ENCODE assay signal across 10 mouse cellular contexts in the genomic region with DNA sequence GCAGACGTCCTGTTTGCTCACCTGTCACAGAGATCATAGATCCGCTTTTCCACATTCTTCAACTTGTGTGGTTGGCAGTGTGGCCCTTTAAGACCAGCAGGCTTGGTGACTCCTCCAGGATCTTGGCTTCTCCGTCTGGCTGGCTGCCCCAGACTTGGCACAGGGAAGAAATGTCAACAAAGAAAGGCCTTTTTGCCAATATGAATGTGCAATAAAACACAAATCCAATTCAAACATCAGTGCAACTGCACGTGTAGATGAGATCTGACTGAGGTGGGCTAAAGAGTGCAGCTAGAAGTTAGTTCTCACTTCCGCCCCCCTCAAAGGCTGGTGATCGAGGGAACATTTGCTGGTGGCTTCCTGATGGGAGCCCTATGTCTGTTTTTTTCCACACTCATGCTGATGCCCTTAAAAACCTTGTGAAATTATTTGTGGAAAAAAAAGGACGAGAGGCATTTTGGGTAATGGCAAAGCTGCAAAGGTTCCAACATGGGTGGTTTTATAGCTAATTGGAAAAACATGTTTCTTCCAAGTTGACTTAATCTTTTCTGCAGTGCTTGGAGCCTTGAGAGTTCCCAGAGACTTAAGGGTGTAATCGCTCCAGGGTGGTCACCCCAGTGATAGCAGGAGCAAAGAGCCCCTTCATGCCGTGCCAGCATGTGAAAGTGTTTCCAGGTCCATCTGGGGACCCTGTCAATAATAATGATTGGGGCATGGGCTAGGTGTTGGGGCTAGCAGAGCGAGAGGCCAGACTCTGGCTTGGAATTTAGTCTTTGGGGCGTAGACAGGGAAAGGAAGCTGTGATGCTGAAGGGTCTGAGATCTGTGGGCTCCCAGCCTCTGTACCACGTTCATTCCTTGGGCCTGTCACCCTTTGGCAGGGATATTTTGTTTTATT. TPM values are rescaled to one million over a fixed set of nuclear protein-coding genes. Genes with fewer than 3 reads are reported as not detected.
DNase-seq lines count a peak whose midpoint lies in the region; ATAC-seq and TF ChIP-seq lines count a peak whose summit lies in the region.
"Had no signal": no experiment of that assay in that cellular context is flagged by ENCODE, and none has a peak within 500 bp of the region (broad histone marks: within the 10 kb centered on the region; RNA-seq: fewer than 3 reads in every experiment).

No protein-coding gene starts in this region.

- H3K4me2 ChIP-seq in kidney, embryonic 15.5 days, result no peak overlapping the region
- H3K4me2 ChIP-seq in lung, embryonic 16.5 days (ENCODE audit: low read depth, low read length), result peak overlapping the region; percentile 2; the same call in 1 of the 2 replicates
- no peak overlapping the region for H3K4me2 ChIP-seq in liver, embryonic 11.5 days

- no peak for TF ChIP-seq POLR2A in embryonic fibroblast, embryonic 13.5 days (IDR thresholded peaks at IDR 0.05; ENCODE audit: low read depth, low read length)

- no peak for ATAC-seq in kidney, embryonic 15.5 days (replicated peaks; ENCODE audit: low FRiP score)
- peak; percentile 77 for ATAC-seq in lung, embryonic 16.5 days (ENCODE audit: low read depth)
- no peak for ATAC-seq in liver, embryonic 11.5 days (replicated peaks; ENCODE audit: low FRiP score)

- no peak overlapping the region for H3K4me3 ChIP-seq in embryonic fibroblast, embryonic 13.5 days (ENCODE audit: insufficient read depth, low read length)
- H3K4me3 ChIP-seq in kidney, embryonic 15.5 days (replicated peaks), result no peak overlapping the region
- H3K4me3 ChIP-seq in lung, embryonic 16.5 days (ENCODE audit: low read length), result no peak overlapping the region
- no peak overlapping the region for H3K4me3 ChIP-seq in liver, embryonic 11.5 days (ENCODE audit: low read depth, low read length)
- H3K4me3 ChIP-seq: megakaryocyte, embryonic 14.5 days had no signal

- H3K27ac ChIP-seq in embryonic fibroblast, embryonic 13.5 days (ENCODE audit: insufficient read depth, low read length), result peak overlapping the region; percentile 71
- H3K27ac ChIP-seq in kidney, embryonic 15.5 days, result peak overlapping the region; percentile 1; the same call in 1 of the 2 replicates
- H3K27ac ChIP-seq in lung, embryonic 16.5 days (ENCODE audit: low read length), result peak overlapping the region; percentile 76
- H3K27ac ChIP-seq in liver, embryonic 11.5 days (ENCODE audit: low read depth, low read length), result no peak overlapping the region

- no peaks in the 10 kb centered on the region for H3K36me3 ChIP-seq in kidney, embryonic 15.5 days
- no peaks in the 10 kb centered on the region for H3K36me3 ChIP-seq in lung, embryonic 16.5 days (ENCODE audit: control insufficient read depth, insufficient read depth, low read length)
- no peaks in the 10 kb centered on the region for H3K36me3 ChIP-seq in liver, embryonic 11.5 days (ENCODE audit: control insufficient read depth, insufficient read depth, low read length)

- no peak for TF ChIP-seq CTCF in embryonic fibroblast, embryonic 13.5 days (IDR thresholded peaks at IDR 0.05; ENCODE audit: borderline replicate concordance, insufficient read depth, low read length)

- no peaks in the 10 kb centered on the region for H3K9me3 ChIP-seq in kidney, embryonic 15.5 days (replicated peaks)
- no peaks in the 10 kb centered on the region for H3K9me3 ChIP-seq in lung, embryonic 16.5 days (ENCODE audit: control insufficient read depth, low read length)
- no peaks in the 10 kb centered on the region for H3K9me3 ChIP-seq in liver, embryonic 11.5 days (ENCODE audit: control insufficient read depth, low read length)

- 65% methylated on average over 12 of the region's 12 CpGs for WGBS in kidney, embryonic 15.5 days
- whole genome bisulfite sequencing in lung, embryonic 16.5 days, result 33% methylated on average over 12 of the region's 12 CpGs
- WGBS in liver, embryonic 11.5 days, result 61% methylated on average over 12 of the region's 12 CpGs

- H3K4me1 ChIP-seq in embryonic fibroblast, embryonic 13.5 days (ENCODE audit: control insufficient read depth, insufficient read depth, low read length), result peaks cover 5% of the 10 kb centered on the region; the same call in 1 of the 2 replicates
- H3K4me1 ChIP-seq in kidney, embryonic 15.5 days, result peaks cover 8% of the 10 kb centered on the region
- H3K4me1 ChIP-seq in lung, embryonic 16.5 days (replicated peaks; ENCODE audit: control insufficient read depth, insufficient read depth, low read length), result peaks cover 36% of the 10 kb centered on the region
- no peaks in the 10 kb centered on the region; the same call in 1 of the 2 replicates for H3K4me1 ChIP-seq in liver, embryonic 11.5 days (replicated peaks; ENCODE audit: control insufficient read depth, insufficient read depth, low read length)

- no peak overlapping the region for H3K9ac ChIP-seq in kidney, embryonic 15.5 days
- H3K9ac ChIP-seq in lung, embryonic 16.5 days (ENCODE audit: low read length), result no peak overlapping the region
- H3K9ac ChIP-seq in liver, embryonic 11.5 days (ENCODE audit: low read depth, low read length), result no peak overlapping the region

- no peaks in the 10 kb centered on the region for H3K27me3 ChIP-seq in kidney, embryonic 15.5 days
- no peaks in the 10 kb centered on the region for H3K27me3 ChIP-seq in lung, embryonic 16.5 days (ENCODE audit: control insufficient read depth, insufficient read depth, low read depth, low read length)
- no peaks in the 10 kb centered on the region for H3K27me3 ChIP-seq in liver, embryonic 11.5 days (replicated peaks; ENCODE audit: control insufficient read depth, insufficient read depth, low read length)

- DNase-seq in frontal cortex, postnatal 14 days (ENCODE audit: low spot score in 2 of 2), result peak; percentile 21 to 25
- no peak for DNase-seq in frontal cortex, postnatal 25 days (ENCODE audit: low spot score in 2 of 2)
- DNase-seq in adrenal gland, adult 8-10 months, result peak; percentile 74
- DNase-seq in spleen, postnatal 36 days (ENCODE audit: low spot score in 2 of 2), result no peak
- no peak for DNase-seq in liver, embryonic 11.5 days (ENCODE audit: low spot score)

RNA-seq across cellular contexts. Expression of a gene that starts 15.4 kb away (rescaled TPM):
- under 1 TPM; 0.43 to 0.74 (median 0.48) TPM for total RNA-seq in adrenal gland, adult 8-10 months (2022)
- 1.1 and 1.9 TPM in 2 replicates for polyA plus RNA-seq in embryonic fibroblast, embryonic 13.5 days (2011; ENCODE audit: insufficient read length, low read depth, missing spikeins)
- polyA plus RNA-seq in kidney, embryonic 15.5 days (2015; fragmentation: Nextera tagmentation; extraction: Ambion mirVana), result 4.1 and 4.2 TPM in 2 replicates
- polyA plus RNA-seq in lung, embryonic 16.5 days (2015; fragmentation: Nextera tagmentation; extraction: Ambion mirVana), result 3.1 and 3.4 TPM in 2 replicates
- polyA plus RNA-seq in liver, embryonic 11.5 days (2014; fragmentation: Nextera tagmentation; extraction: Ambion mirVana), result 3.0 and 3.4 TPM in 2 replicates

RNA-seq across cellular contexts. Expression of a gene that starts 37.5 kb away (rescaled TPM):
- total RNA-seq in adrenal gland, adult 8-10 months (2022), result not detected
- not detected in 2 replicates for polyA plus RNA-seq in embryonic fibroblast, embryonic 13.5 days (2011; ENCODE audit: insufficient read length, low read depth, missing spikeins)
- not detected in 2 replicates for polyA plus RNA-seq in kidney, embryonic 15.5 days (2015; fragmentation: Nextera tagmentation; extraction: Ambion mirVana)
- not detected in 2 replicates for polyA plus RNA-seq in lung, embryonic 16.5 days (2015; fragmentation: Nextera tagmentation; extraction: Ambion mirVana)
- not detected in 2 replicates for polyA plus RNA-seq in liver, embryonic 11.5 days (2014; fragmentation: Nextera tagmentation; extraction: Ambion mirVana)
- polyA plus RNA-seq: cortical plate, adult 2 months had no signal

RNA-seq across cellular contexts. Expression of a gene that starts 44.6 kb away (rescaled TPM):
- not detected for total RNA-seq in adrenal gland, adult 8-10 months (2022)
- polyA plus RNA-seq in embryonic fibroblast, embryonic 13.5 days (2011; ENCODE audit: insufficient read length, low read depth, missing spikeins), result not detected in 2 replicates
- polyA plus RNA-seq in kidney, embryonic 15.5 days (2015; fragmentation: Nextera tagmentation; extraction: Ambion mirVana), result 0.51 TPM in 1 of 2 replicates, not detected in the other
- polyA plus RNA-seq in lung, embryonic 16.5 days (2015; fragmentation: Nextera tagmentation; extraction: Ambion mirVana), result not detected in 2 replicates
- not detected in 2 replicates for polyA plus RNA-seq in liver, embryonic 11.5 days (2014; fragmentation: Nextera tagmentation; extraction: Ambion mirVana)
- polyA plus RNA-seq: cortical plate, adult 2 months had no signal

RNA-seq across cellular contexts. Expression of a gene that starts 54.3 kb away (rescaled TPM):
- not detected for total RNA-seq in adrenal gland, adult 8-10 months (2022)
- polyA plus RNA-seq in embryonic fibroblast, embryonic 13.5 days (2011; ENCODE audit: insufficient read length, low read depth, missing spikeins), result not detected in 2 replicates
- polyA plus RNA-seq in kidney, embryonic 15.5 days (2015; fragmentation: Nextera tagmentation; extraction: Ambion mirVana), result not detected in 2 replicates
- not detected in 2 replicates for polyA plus RNA-seq in lung, embryonic 16.5 days (2015; fragmentation: Nextera tagmentation; extraction: Ambion mirVana)
- polyA plus RNA-seq in liver, embryonic 11.5 days (2014; fragmentation: Nextera tagmentation; extraction: Ambion mirVana), result not detected in 2 replicates
- polyA plus RNA-seq: cortical plate, adult 2 months had no signal

RNA-seq across cellular contexts. Expression of a gene that starts 59.5 kb away (rescaled TPM):
- not detected for total RNA-seq in adrenal gland, adult 8-10 months (2022)
- polyA plus RNA-seq in embryonic fibroblast, embryonic 13.5 days (2011; ENCODE audit: insufficient read length, low read depth, missing spikeins), result not detected in 2 replicates
- not detected in 2 replicates for polyA plus RNA-seq in kidney, embryonic 15.5 days (2015; fragmentation: Nextera tagmentation; extraction: Ambion mirVana)
- not detected in 2 replicates for polyA plus RNA-seq in lung, embryonic 16.5 days (2015; fragmentation: Nextera tagmentation; extraction: Ambion mirVana)
- not detected in 2 replicates for polyA plus RNA-seq in liver, embryonic 11.5 days (2014; fragmentation: Nextera tagmentation; extraction: Ambion mirVana)
- polyA plus RNA-seq: cortical plate, adult 2 months had no signal

Comparison
In these comparisons a context has a peak if more than half of its experiments do, and no peak if none do; other contexts are left out.
1. DNase-seq: peak in frontal cortex, postnatal 14 days (2 of 2) and adrenal gland, adult 8-10 months (single experiment); none in frontal cortex, postnatal 25 days (0 of 2), spleen, postnatal 36 days (0 of 2) and liver, embryonic 11.5 days (single experiment).